Mouse (Mus musculus): ENCODE measurements around the gene Usf1.

Gene Usf1

DNA sequence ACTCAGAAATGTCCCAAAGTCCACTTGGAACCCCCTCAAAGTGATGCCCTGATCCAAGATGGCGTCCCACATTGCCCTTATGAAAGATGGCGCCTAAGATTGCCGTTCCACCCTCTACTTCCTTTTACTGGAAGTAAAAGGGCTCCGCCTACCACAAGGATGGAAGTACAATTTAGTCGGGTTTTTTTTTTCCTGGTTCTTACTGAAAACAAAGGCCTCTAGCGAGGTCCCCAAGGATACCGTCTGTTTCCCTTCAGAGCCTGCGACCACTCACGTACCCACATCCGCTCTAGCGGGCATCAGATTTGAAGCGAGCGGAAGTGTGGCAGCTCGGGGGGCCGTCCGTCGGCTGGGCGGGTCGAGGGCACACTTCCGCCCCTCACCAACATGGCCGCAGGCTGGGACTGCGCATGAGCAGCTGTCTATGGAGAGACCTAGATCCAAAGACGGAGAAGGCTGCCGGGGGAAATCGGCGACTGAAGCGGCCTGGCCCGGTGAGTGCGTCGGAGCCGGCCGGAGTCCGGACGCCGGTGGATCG lies at the start of gene Usf1:
TSS of gene Usf1 (plus strand) at position 367 of the 538 bp plus-strand sequence.
- WGBS: under 1% methylated on average over 36 of the region's 36 CpGs

DNA sequence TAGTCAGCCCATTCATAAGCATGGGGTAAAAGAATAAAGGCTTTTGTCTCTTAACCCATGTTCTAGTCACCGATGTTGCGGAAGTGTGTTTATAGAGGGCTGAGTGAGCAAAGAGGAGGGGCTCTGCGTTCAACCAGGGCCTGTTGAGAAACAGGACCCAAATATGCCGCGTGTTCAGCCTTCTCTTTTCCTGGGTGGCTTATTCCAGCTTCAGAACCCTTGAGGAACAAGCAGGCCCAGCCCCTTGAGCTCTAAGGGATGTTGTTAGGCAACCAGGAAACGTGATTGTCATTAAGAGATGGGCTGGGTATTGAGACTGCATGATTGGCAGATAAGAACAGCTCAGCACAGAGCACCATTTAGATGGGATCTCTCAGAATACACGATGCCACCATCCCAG lies 45.2 kb upstream of the Usf1 start:
- WGBS: 64% methylated on average over 7 of the region's 7 CpGs

GRCm38 (mm10) chr1:171369845-171370556 lies 41.1 kb upstream of the Usf1 start, which contains the start of gene Nectin4:
Gene Nectin4, plus strand, starts transcription at chr1:171370099.
- 45% methylated on average over 20 of the region's 20 CpGs for WGBS

GRCm38 (mm10) chr1:171372880-171373279 lies 38.2 kb upstream of the Usf1 start:
- 82% methylated on average over 3 of the region's 3 CpGs for WGBS

GRCm38 (mm10) chr1:171373946-171374345 lies 37.2 kb upstream of the Usf1 start:
- WGBS: 10% methylated on average over 4 of the region's 4 CpGs

- 59% methylated on average over 9 of the region's 9 CpGs for WGBS
These were observed 35.4 kb upstream of the Usf1 start for GRCm38 (mm10) chr1:171375646-171376097.

GRCm38 (mm10) chr1:171378298-171378697 lies 32.8 kb upstream of the Usf1 start:
- WGBS: 86% methylated on average over 6 of the region's 6 CpGs

GRCm38 (mm10) chr1:171379935-171380599 lies 31.0 kb upstream of the Usf1 start:
- 1% methylated on average over 31 of the region's 31 CpGs for WGBS

DNA sequence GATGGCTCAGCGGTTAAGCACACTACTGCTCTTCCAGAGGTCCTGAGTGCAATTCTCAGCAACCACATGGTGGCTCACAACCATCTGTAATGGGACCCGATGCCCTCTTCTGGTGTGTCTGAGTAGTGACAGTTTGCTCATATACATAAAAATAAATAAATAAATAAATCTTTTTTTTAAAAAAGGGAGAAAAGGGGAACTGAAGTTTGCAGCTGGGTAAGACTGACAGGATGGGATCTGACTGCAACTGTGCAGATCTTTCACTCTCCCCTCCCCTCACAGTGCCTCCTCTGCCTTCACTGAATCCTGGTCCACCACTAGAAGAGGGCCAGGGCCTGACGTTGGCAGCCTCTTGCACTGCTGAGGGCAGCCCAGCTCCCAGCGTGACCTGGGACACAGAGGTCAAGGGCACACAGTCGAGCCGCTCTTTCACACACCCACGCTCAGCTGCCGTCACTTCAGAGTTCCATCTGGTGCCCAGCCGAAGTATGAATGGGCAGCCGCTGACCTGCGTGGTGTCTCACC lies 29.0 kb upstream of the Usf1 start:
- WGBS: 86% methylated on average over 11 of the region's 11 CpGs

DNA sequence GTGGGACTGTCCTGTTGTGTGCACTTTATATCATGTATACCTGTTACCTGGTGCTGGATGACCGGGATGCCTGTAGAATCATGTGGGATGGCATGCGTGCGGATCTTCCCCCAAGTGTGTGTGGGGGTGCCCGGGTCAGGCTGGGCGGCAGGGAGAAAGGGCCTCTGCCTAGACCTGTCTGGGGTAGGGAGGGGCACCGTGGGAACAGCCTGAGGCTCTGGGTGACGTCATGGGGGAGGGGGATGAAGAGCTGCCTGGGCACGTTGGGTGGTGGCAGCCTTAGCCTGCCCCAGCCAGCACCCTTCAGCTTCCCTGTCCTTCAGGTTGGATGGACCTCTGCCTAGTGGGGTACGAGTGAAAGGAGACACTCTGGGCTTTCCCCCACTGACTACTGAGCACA lies 26.8 kb upstream of the Usf1 start:
- WGBS: 64% methylated on average over 9 of the region's 9 CpGs

GRCm38 (mm10) chr1:171385171-171385570 lies 25.9 kb upstream of the Usf1 start:
- 60% methylated on average over 9 of the region's 9 CpGs for WGBS

- 59% methylated on average over 6 of the region's 6 CpGs for WGBS
These were observed 24.0 kb upstream of the Usf1 start for GRCm38 (mm10) chr1:171387099-171387498.

GRCm38 (mm10) chr1:171388376-171389102 lies 22.6 kb upstream of the Usf1 start, which contains the start of gene Arhgap30:
Gene Arhgap30, plus strand, starts transcription at chr1:171388954.
- 79% methylated on average over 15 of the region's 15 CpGs for WGBS

- WGBS: 86% methylated on average over 4 of the region's 4 CpGs
These were observed 21.0 kb upstream of the Usf1 start for GRCm38 (mm10) chr1:171390101-171390500.

- 86% methylated on average over 4 of the region's 4 CpGs for WGBS
These were observed 9.3 kb upstream of the Usf1 start for GRCm38 (mm10) chr1:171401821-171402220.

- WGBS: 84% methylated on average over 9 of the region's 9 CpGs
These were observed 8.1 kb upstream of the Usf1 start for GRCm38 (mm10) chr1:171402991-171403390.

DNA sequence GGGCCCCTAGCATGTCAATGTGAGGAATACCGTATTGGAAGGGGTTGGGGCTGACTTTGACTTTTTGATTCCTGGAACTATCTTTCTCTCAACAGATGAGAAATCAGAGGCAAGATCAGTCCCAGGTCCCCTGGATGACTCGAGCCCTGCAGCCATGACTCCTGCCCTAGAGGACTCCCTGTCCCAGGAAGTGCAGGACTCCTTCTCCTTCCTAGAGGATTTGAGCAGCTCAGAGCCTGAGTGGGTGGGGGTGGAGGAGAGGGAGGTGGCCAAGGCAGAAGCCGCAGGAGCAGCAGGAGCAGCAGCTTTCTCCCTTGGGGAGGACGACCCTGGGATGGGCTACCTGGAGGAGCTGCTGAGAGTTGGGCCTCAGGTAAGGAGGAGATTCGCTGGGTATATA lies 3.9 kb upstream of the Usf1 start:
- WGBS: 79% methylated on average over 5 of the region's 5 CpGs

- WGBS: 93% methylated on average over 1 of the region's 1 CpGs
These were observed 882 bp upstream of the Usf1 start for GRCm38 (mm10) chr1:171410231-171410630.

GRCm38 (mm10) chr1:171411492-171411941 lies 404 bp downstream of the Usf1 start:
- under 1% methylated on average over 37 of the region's 39 CpGs for WGBS

- under 1% methylated on average over 20 of the region's 20 CpGs for WGBS
These were observed 908 bp downstream of the Usf1 start for GRCm38 (mm10) chr1:171412001-171412441.

DNA sequence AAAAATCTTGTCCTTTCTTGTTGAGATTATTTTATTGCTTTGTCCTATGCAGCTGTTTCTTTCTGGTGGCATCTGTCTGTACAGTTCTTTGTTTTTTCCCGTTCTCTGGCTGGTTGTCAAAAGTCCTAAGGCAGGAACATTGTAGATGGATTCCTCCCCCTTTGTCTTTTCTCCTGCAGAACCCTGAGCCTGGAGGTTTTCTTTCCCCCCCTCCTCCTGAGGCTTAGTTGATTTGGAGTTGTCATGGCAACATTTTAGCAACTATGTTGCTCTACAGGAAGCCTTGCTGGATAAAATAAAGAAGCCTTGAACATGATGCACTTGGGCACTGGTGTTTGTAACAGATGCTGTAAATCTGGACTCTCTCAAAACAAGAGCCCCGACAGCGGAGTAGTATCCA lies 1.3 kb downstream of the Usf1 start:
- WGBS: 16% methylated on average over 3 of the region's 3 CpGs

DNA sequence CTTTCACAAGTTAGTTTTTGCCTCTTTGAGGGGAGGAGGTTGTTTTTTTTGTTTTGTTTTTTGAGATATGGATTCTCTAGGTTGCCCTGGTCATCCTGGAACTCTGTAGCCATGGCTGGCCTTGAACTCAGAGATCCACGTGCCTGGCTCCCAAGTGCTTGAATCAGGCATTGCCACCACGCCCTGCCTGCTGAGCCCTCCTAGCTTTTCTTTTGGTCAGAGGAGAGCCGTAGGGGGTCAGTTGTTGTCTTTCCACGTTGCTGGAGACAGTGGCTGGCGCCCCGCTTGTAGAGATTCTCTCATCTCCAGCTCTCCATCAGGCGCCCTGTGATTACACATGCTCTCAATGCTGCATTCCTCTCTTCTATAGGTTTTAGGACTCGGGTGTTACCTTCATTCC lies 2.5 kb downstream of the Usf1 start:
- WGBS: 81% methylated on average over 8 of the region's 8 CpGs

All from cerebral cortex, adult 2 months (tissue).